Mouse (Mus musculus): ENCODE measurements around the gene Speer4a. TPM values are rescaled to one million over a fixed set of nuclear protein-coding genes. Genes with fewer than 3 reads are reported as not detected.

Speer4a gene
- not detected for polyA plus RNA-seq (2014; fragmentation: Illumina TruSeq; extraction: RNeasy Lipid Tissue Mini Kit (QIAGEN cat#74804); ENCODE audit: low read depth, low replicate concordance)

GRCm38 (mm10) chr5:26039458-26039857 lies at the start of gene Speer4a:
TSS of gene Speer4a (minus strand) at chr5:26039558.

GRCm38 (mm10) chr5:26058481-26058880 lies 19.1 kb upstream of the Speer4a start, which contains the start of gene Gm7347:
TSS of gene Gm7347 (minus strand) at chr5:26058581.

GRCm38 (mm10) chr5:26022816-26023215 lies 16.5 kb downstream of the Speer4a start, which contains the start of gene Gm5862:
TSS of gene Gm5862 (minus strand) at chr5:26022916.

GRCm38 (mm10) chr5:26004698-26005097 lies 34.7 kb downstream of the Speer4a start, which contains the start of gene Gm1979:
TSS of gene Gm1979 (minus strand) at chr5:26004798.

GRCm38 (mm10) chr5:25988550-25988949 lies 50.8 kb downstream of the Speer4a start, which contains the start of gene Gm21698:
TSS of gene Gm21698 (minus strand) at chr5:25988650.

Other genes with a start within 250 kb of the Speer4a start
- not detected for gene Gm21663, start 97.2 kb downstream of the Speer4a start, polyA plus RNA-seq (2014; fragmentation: Illumina TruSeq; extraction: RNeasy Lipid Tissue Mini Kit (QIAGEN cat#74804); ENCODE audit: low read depth, low replicate concordance)
- not detected for gene Gm21671, start 85.1 kb downstream of the Speer4a start, polyA plus RNA-seq (2014; fragmentation: Illumina TruSeq; extraction: RNeasy Lipid Tissue Mini Kit (QIAGEN cat#74804); ENCODE audit: low read depth, low replicate concordance)
- gene Gm21680, start 66.9 kb downstream of the Speer4a start, polyA plus RNA-seq (2014; fragmentation: Illumina TruSeq; extraction: RNeasy Lipid Tissue Mini Kit (QIAGEN cat#74804); ENCODE audit: low read depth, low replicate concordance): not detected
- not detected for gene Gm21698, start 50.9 kb downstream of the Speer4a start, polyA plus RNA-seq (2014; fragmentation: Illumina TruSeq; extraction: RNeasy Lipid Tissue Mini Kit (QIAGEN cat#74804); ENCODE audit: low read depth, low replicate concordance)
- not detected for gene Gm1979, start 34.8 kb downstream of the Speer4a start, polyA plus RNA-seq (2014; fragmentation: Illumina TruSeq; extraction: RNeasy Lipid Tissue Mini Kit (QIAGEN cat#74804); ENCODE audit: low read depth, low replicate concordance)
- gene Gm5862, start 16.6 kb downstream of the Speer4a start, polyA plus RNA-seq (2014; fragmentation: Illumina TruSeq; extraction: RNeasy Lipid Tissue Mini Kit (QIAGEN cat#74804); ENCODE audit: low read depth, low replicate concordance): not detected
- gene Gm7347, start 19.0 kb upstream of the Speer4a start, polyA plus RNA-seq (2014; fragmentation: Illumina TruSeq; extraction: RNeasy Lipid Tissue Mini Kit (QIAGEN cat#74804); ENCODE audit: low read depth, low replicate concordance): not detected
- gene Gm10471, start 49.7 kb upstream of the Speer4a start, polyA plus RNA-seq (2014; fragmentation: Illumina TruSeq; extraction: RNeasy Lipid Tissue Mini Kit (QIAGEN cat#74804); ENCODE audit: low read depth, low replicate concordance): not detected
- not detected for gene 5031410I06Rik, start 65.8 kb upstream of the Speer4a start, polyA plus RNA-seq (2014; fragmentation: Illumina TruSeq; extraction: RNeasy Lipid Tissue Mini Kit (QIAGEN cat#74804); ENCODE audit: low read depth, low replicate concordance)
- gene Gm10220, start 81.9 kb upstream of the Speer4a start, polyA plus RNA-seq (2014; fragmentation: Illumina TruSeq; extraction: RNeasy Lipid Tissue Mini Kit (QIAGEN cat#74804); ENCODE audit: low read depth, low replicate concordance): not detected
- not detected for gene Gm7361, start 218.1 kb upstream of the Speer4a start, polyA plus RNA-seq (2014; fragmentation: Illumina TruSeq; extraction: RNeasy Lipid Tissue Mini Kit (QIAGEN cat#74804); ENCODE audit: low read depth, low replicate concordance)